Mouse (Mus musculus) heart, postnatal 0 days (tissue): ENCODE results near the gene F13a1. TPM values are rescaled to one million over a fixed set of nuclear protein-coding genes. Genes with fewer than 3 reads are reported as not detected.

Experiments used
- ATAC-seq: fragments of 200-750 bp; cut with Nextera tagmentation; 2 replicates; pipeline ENCODE4 v1.8.0; 2017; ENCODE audit warnings: low read depth, moderate number of reproducible peaks, moderate library complexity; ENCODE audit not compliant: insufficient read depth
- DNase-seq: peaks from one replicate; pipeline ENCODE4 v3.0.0-alpha.2; 2016; ENCODE audit warnings: low spot score
- H3K27ac ChIP-seq: fragments of 300-500 bp; sonication (generic); 2 replicates; pipeline ENCODE4 v1.5.1; 2014; ENCODE audit warnings: low read depth, mild to moderate bottlenecking
- H3K27me3 ChIP-seq: fragments of 300-500 bp; sonication (generic); 2 replicates; pipeline ENCODE4 v1.6.1; 2014; ENCODE audit warnings: low read length, mixed read lengths; ENCODE audit not compliant: control insufficient read depth, insufficient read depth
- H3K36me3 ChIP-seq: fragments of 300-500 bp; sonication (generic); replicated peaks from 2 replicates; pipeline ENCODE4 v1.6.1; 2014; ENCODE audit warnings: low read length, mixed read lengths; ENCODE audit not compliant: control insufficient read depth, insufficient read depth
- H3K4me1 ChIP-seq: fragments of 300-500 bp; sonication (generic); 2 replicates; pipeline ENCODE4 v1.6.1; 2014; ENCODE audit warnings: antibody characterized with exemption; ENCODE audit not compliant: control insufficient read depth, insufficient read depth
- H3K4me2 ChIP-seq: fragments of 300-500 bp; sonication (generic); 2 replicates; pipeline ENCODE4 v1.6.1; 2014; ENCODE audit warnings: low read depth, mild to moderate bottlenecking, low read length, moderate library complexity
- H3K4me3 ChIP-seq: fragments of 300-500 bp; sonication (generic); 2 replicates; pipeline ENCODE4 v1.5.1; 2014; ENCODE audit warnings: low read depth, low read length
- H3K9ac ChIP-seq: fragments of 300-500 bp; sonication (generic); replicated peaks from 2 replicates; pipeline ENCODE4 v1.6.1; 2014; ENCODE audit warnings: low read depth, low read length, mixed read lengths
- H3K9me3 ChIP-seq: fragments of 300-500 bp; sonication (generic); replicated peaks from 2 replicates; pipeline ENCODE4 v1.6.1; 2016; ENCODE audit warnings: low read length; ENCODE audit not compliant: control insufficient read depth
- CTCF ChIP-seq: IDR thresholded peaks from 2 replicates; pipeline ENCODE4 v1.5.1; 2016; ENCODE audit warnings: antibody characterized with exemption, control low read depth, low read depth
- EP300 ChIP-seq: IDR thresholded peaks from 2 replicates; pipeline ENCODE4 v1.6.1; 2016; ENCODE audit warnings: antibody characterized with exemption, low read depth
- WGBS: fragments of 180-500 bp; shearing (Covaris S2); extraction: QIAGEN DNeasy Blood & Tissue Kit; methylation state at CpG from one replicate; pipeline ENCODE4 v1.1.7; 2014; 5-methylcytosine and 5-hydroxymethylcytosine counted together
- polyA plus RNA-seq: library from polyadenylated mRNA; unstranded; fragments of >200 nt; fragmentation: Nextera tagmentation; extraction: Ambion mirVana; gene quantifications from 2 replicates; pipeline ENCODE4 v1.2.1, GENCODE M21; 2015
- total RNA-seq: library from RNA; depleted of rRNA; stranded (reverse); fragments of >200 nt; gene quantifications from 2 replicates; pipeline ENCODE4 v1.2.3, GENCODE M21; 2014; ENCODE audit warnings: low replicate concordance

F13a1 gene
- total and polyA plus RNA-seq, 2 experiments from 2014 or later, result 3.9 to 16.0 TPM

- Histone ChIP-seq H3K27ac (no peak overlapping the region), H3K4me3 (no peak overlapping the region), H3K9me3 (no peaks in the 10 kb centered on the region), H3K4me1 (no peaks in the 10 kb centered on the region), H3K27me3 (no peaks in the 10 kb centered on the region), H3K9ac (no peak overlapping the region), H3K36me3 (no peaks in the 10 kb centered on the region), H3K4me2 (no peak overlapping the region)
- DNase-seq (no peak), ATAC-seq (no peak)
- TF ChIP-seq EP300 (no peak), CTCF (no peak)
Observed at GRCm38 (mm10) chr13:36953676-36954075, 96.4 kb downstream of the F13a1 start.

GRCm38 (mm10) chr13:36941891-36942290 is 108.2 kb downstream of the F13a1 start:
- no peaks in the 10 kb centered on the region for H3K9me3 ChIP-seq
- H3K9ac ChIP-seq, result no peak overlapping the region
- H3K27ac ChIP-seq, result no peak overlapping the region
- ATAC-seq, result no peak
- H3K36me3 ChIP-seq, result no peaks in the 10 kb centered on the region
- H3K4me3 ChIP-seq, result no peak overlapping the region
- no peak overlapping the region for H3K4me2 ChIP-seq
- WGBS, result 92% methylated on average over 3 of the region's 3 CpGs
- TF ChIP-seq EP300 (no peak), CTCF (no peak)
- H3K4me1 ChIP-seq, result no peaks in the 10 kb centered on the region
- DNase-seq, result no peak
- no peaks in the 10 kb centered on the region for H3K27me3 ChIP-seq

- Histone ChIP-seq H3K4me1 (no peaks in the 10 kb centered on the region), H3K9me3 (no peaks in the 10 kb centered on the region), H3K4me3 (no peak overlapping the region), H3K27ac (no peak overlapping the region), H3K36me3 (no peaks in the 10 kb centered on the region), H3K4me2 (no peak overlapping the region), H3K27me3 (no peaks in the 10 kb centered on the region), H3K9ac (no peak overlapping the region)
- ATAC-seq (no peak), DNase-seq (no peak)
- 88% methylated on average over 9 of the region's 9 CpGs for WGBS
- TF ChIP-seq EP300 (no peak), CTCF (no peak)
Observed at GRCm38 (mm10) chr13:36932066-36932465, 118.0 kb downstream of the F13a1 start.

DNA sequence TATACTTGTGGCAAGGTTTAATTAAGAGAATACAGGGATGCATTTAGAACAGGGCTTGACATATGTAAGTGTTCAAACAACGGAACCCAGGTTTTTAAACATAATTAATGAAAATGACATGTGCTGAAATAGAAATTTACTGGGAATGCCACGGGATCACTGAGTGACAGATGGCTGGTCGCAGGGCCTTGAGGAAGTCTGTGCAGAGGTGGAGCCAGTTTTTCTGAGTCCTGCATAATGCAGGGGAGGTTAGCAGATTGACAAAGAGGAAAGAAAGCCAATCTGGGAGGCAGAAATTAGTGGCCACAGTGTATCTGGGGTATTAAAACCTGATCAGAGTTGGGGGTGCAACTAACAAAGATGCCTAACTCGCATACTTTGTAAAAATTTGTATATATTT is 130.3 kb downstream of the F13a1 start:
- DNase-seq (no peak), ATAC-seq (no peak)
- H3K27me3 ChIP-seq, result no peaks in the 10 kb centered on the region
- H3K4me1 ChIP-seq, result no peaks in the 10 kb centered on the region
- H3K4me3 ChIP-seq, result no peak overlapping the region
- TF ChIP-seq EP300 (no peak), CTCF (no peak)
- no peaks in the 10 kb centered on the region for H3K36me3 ChIP-seq
- H3K9ac ChIP-seq, result no peak overlapping the region
- no peak overlapping the region for H3K4me2 ChIP-seq
- H3K9me3 ChIP-seq, result no peaks in the 10 kb centered on the region
- 71% methylated on average over 4 of the region's 4 CpGs for WGBS
- H3K27ac ChIP-seq, result no peak overlapping the region

GRCm38 (mm10) chr13:36903885-36904284 is 146.2 kb downstream of the F13a1 start:
- TF ChIP-seq CTCF, result no peak
- TF ChIP-seq EP300, result no peak
- ATAC-seq (no peak), DNase-seq (no peak)
- peaks cover 3% of the 10 kb centered on the region; the same call in 1 of the 2 replicates for H3K4me1 ChIP-seq
- no peaks in the 10 kb centered on the region for H3K27me3 ChIP-seq
- no peaks in the 10 kb centered on the region for H3K36me3 ChIP-seq
- no peak overlapping the region for H3K4me2 ChIP-seq
- no peak overlapping the region for H3K4me3 ChIP-seq
- no peak overlapping the region for H3K9ac ChIP-seq
- no peaks in the 10 kb centered on the region for H3K9me3 ChIP-seq
- no peak overlapping the region for H3K27ac ChIP-seq
- WGBS, result 52% methylated on average over 4 of the region's 4 CpGs

- Histone ChIP-seq H3K36me3 (no peaks in the 10 kb centered on the region), H3K27me3 (no peaks in the 10 kb centered on the region), H3K4me1 (peaks cover 3% of the 10 kb centered on the region; the same call in 1 of the 2 replicates), H3K9me3 (no peaks in the 10 kb centered on the region), H3K4me3 (no peak overlapping the region), H3K4me2 (no peak overlapping the region), H3K27ac (no peak overlapping the region), H3K9ac (no peak overlapping the region)
- DNase-seq (no peak), ATAC-seq (no peak)
- WGBS, result 67% methylated on average over 1 of the region's 1 CpGs
- no peak for TF ChIP-seq EP300
- TF ChIP-seq CTCF, result no peak
Observed at GRCm38 (mm10) chr13:36903447-36903846, 146.6 kb downstream of the F13a1 start.
